Mouse (Mus musculus): Measurements from ENCODE around the gene Pisd.
"Not testable (repeated sequence)": the region's sequence is repeated elsewhere in the genome, so short reads cannot be mapped to it uniquely, and the experiment has no call there.

The Pisd gene

GRCm38 (mm10) chr5:32785313-32785915 lies at the start of gene Pisd:
Gene Pisd (minus strand): TSS chr5:32785646.
- DNase-seq (ENCODE audit: low read depth) = peak; percentile 86

- DNase-seq (ENCODE audit: low read depth) = no peak
Observed at GRCm38 (mm10) chr5:32834497-32834896, 49.1 kb upstream of the Pisd start.

- no peak for DNase-seq (ENCODE audit: low read depth)
Observed at GRCm38 (mm10) chr5:32830054-32830453, 44.6 kb upstream of the Pisd start.

GRCm38 (mm10) chr5:32828766-32829165 lies 43.3 kb upstream of the Pisd start:
- DNase-seq (ENCODE audit: low read depth) = not testable (repeated sequence)

GRCm38 (mm10) chr5:32827009-32827408 lies 41.6 kb upstream of the Pisd start, which contains the start of gene Gm20671:
Gene Gm20671 (minus strand): TSS chr5:32827109.
- no peak for DNase-seq (ENCODE audit: low read depth)

GRCm38 (mm10) chr5:32820471-32820870 lies 35.0 kb upstream of the Pisd start:
- DNase-seq (ENCODE audit: low read depth) = no peak

GRCm38 (mm10) chr5:32815396-32815795 lies 29.9 kb upstream of the Pisd start:
- no peak for DNase-seq (ENCODE audit: low read depth)

GRCm38 (mm10) chr5:32786454-32786853 lies 1.0 kb upstream of the Pisd start:
- DNase-seq (ENCODE audit: low read depth) = not testable (repeated sequence)

GRCm38 (mm10) chr5:32784726-32785125 lies 720 bp downstream of the Pisd start:
- DNase-seq (ENCODE audit: low read depth) = no peak

GRCm38 (mm10) chr5:32781596-32781995 lies 3.9 kb downstream of the Pisd start:
- DNase-seq (ENCODE audit: low read depth) = no peak

- no peak for DNase-seq (ENCODE audit: low read depth)
Observed at GRCm38 (mm10) chr5:32778168-32778567, 7.3 kb downstream of the Pisd start.

GRCm38 (mm10) chr5:32772361-32772760 lies 13.1 kb downstream of the Pisd start:
- no peak for DNase-seq (ENCODE audit: low read depth)

- DNase-seq (ENCODE audit: low read depth) = no peak
Observed at GRCm38 (mm10) chr5:32767636-32768373, 17.6 kb downstream of the Pisd start.

- no peak for DNase-seq (ENCODE audit: low read depth)
Observed at GRCm38 (mm10) chr5:32767004-32767403, 18.4 kb downstream of the Pisd start.

GRCm38 (mm10) chr5:32761566-32762140 lies 23.8 kb downstream of the Pisd start:
- DNase-seq (ENCODE audit: low read depth) = no peak

- DNase-seq (ENCODE audit: low read depth) = no peak
Observed at GRCm38 (mm10) chr5:32760787-32761186, 24.7 kb downstream of the Pisd start.

GRCm38 (mm10) chr5:32760352-32760751 lies 25.1 kb downstream of the Pisd start:
- not testable (repeated sequence) for DNase-seq (ENCODE audit: low read depth)

- DNase-seq (ENCODE audit: low read depth) = no peak
Observed at GRCm38 (mm10) chr5:32759662-32760061, 25.8 kb downstream of the Pisd start.

GRCm38 (mm10) chr5:32756141-32756540 lies 29.3 kb downstream of the Pisd start:
- DNase-seq (ENCODE audit: low read depth) = no peak

- DNase-seq (ENCODE audit: low read depth) = no peak
Observed at GRCm38 (mm10) chr5:32751736-32752135, 33.7 kb downstream of the Pisd start.

- no peak for DNase-seq (ENCODE audit: low read depth)
Observed at GRCm38 (mm10) chr5:32748936-32749335, 36.5 kb downstream of the Pisd start.

- peak; percentile 44 for DNase-seq (ENCODE audit: low read depth)
Observed at GRCm38 (mm10) chr5:32747650-32748375, 37.6 kb downstream of the Pisd start.

Measured in c-Kit-positive CD71-negative TER-119-negative erythroid progenitor cells, embryonic 14.5 days (primary cell).